Mouse (Mus musculus): ENCODE data around the gene Ccdc69. TPM values are rescaled to one million over a fixed set of nuclear protein-coding genes. Genes with fewer than 3 reads are reported as not detected.
A peak's percentile ranks its signal among the peaks of the same experiment; 100 is the strongest.

The Ccdc69 gene
- polyA plus RNA-seq, 1 experiment from 2014 or later: 0.50 TPM

GRCm38 (mm10) chr11:55036601-55037000 is 41.3 kb downstream of the Ccdc69 start:
- no peaks in the 10 kb centered on the region for H3K36me3 ChIP-seq (ENCODE audit: control insufficient read depth, insufficient read depth, low read length)
- no peak overlapping the region for H3K4me2 ChIP-seq (ENCODE audit: low read length)
- no peaks in the 10 kb centered on the region for H3K9me3 ChIP-seq (ENCODE audit: control insufficient read depth, low read length)
- 30% methylated on average over 3 of the region's 3 CpGs for WGBS
- ATAC-seq: no peak
- peaks cover 15% of the 10 kb centered on the region for H3K4me1 ChIP-seq (ENCODE audit: control insufficient read depth, insufficient read depth, low read depth, low read length)
- H3K4me3 ChIP-seq (ENCODE audit: low read length): no peak overlapping the region
- no peak overlapping the region for H3K9ac ChIP-seq (ENCODE audit: low read depth, low read length)
- no peak overlapping the region for H3K27ac ChIP-seq (ENCODE audit: low read depth, low read length)
- peaks cover 6% of the 10 kb centered on the region; the same call in 1 of the 2 replicates for H3K27me3 ChIP-seq (replicated peaks; ENCODE audit: control insufficient read depth, insufficient read depth, low read length)

DNA sequence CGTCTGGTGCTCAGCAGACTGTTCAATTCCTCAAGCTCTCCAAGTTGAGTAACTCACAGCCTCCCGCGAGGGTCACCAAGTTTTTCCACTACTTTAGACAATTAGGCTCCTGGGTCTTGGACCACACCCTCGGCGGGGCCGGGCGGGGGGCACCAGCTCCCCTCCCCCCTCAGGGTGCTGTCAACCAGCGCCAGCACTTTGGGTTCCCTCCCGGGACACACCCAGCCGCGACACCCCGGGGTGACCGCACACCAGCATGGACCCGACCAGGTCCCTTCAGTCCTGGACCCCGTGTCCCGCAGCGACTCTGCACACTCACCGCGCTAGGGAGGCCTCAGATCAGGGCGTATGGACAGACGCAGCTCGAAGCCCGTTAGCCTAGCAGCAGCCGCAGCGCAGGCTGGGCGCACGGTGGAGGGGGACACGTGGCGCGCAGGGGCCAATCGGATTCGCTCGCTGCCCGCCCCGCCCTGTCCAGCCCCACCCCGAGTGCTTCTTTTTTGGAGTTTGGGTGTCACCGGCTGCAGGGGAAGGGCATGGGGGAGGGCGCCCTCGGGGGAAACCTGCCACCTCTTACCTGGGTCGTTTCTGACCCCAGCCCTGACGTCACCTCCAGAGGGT is 44.8 kb downstream of the Ccdc69 start, which contains the start of gene Anxa6:
TSS of gene Anxa6 (minus strand) at position 406 of the 621 bp plus-strand sequence.
- ATAC-seq: peak; percentile 94
- under 1% methylated on average over 41 of the region's 41 CpGs for WGBS
- H3K27ac ChIP-seq (ENCODE audit: low read depth, low read length): peak within 1 kb of the TSS; percentile 51; the same call in 1 of the 2 replicates

DNA sequence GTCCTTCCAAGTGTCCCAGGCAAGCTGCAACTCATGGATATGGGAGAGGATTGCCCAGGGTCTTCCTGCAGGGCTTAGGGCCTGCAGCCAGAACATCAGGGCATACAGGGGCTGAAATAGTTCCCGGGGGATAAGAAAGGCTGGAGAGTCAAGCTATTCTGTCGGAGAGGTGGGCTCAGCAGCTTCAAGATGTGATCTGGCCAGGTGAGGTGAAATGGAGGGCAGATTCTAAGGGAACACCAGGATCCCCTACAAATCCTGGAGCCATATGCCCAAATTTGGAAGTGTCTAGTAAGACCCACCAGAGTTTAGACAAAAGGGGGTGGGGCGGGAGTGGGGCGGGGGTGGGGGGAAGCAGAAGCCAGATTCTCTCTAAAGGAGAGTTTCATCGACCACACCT is 45.6 kb downstream of the Ccdc69 start:
- Histone ChIP-seq H3K27ac (ENCODE audit: low read depth, low read length) (peak overlapping the region; percentile 51; the same call in 1 of the 2 replicates), H3K36me3 (ENCODE audit: control insufficient read depth, insufficient read depth, low read length) (no peaks in the 10 kb centered on the region), H3K9ac (ENCODE audit: low read depth, low read length) (peak overlapping the region; percentile 82), H3K4me2 (ENCODE audit: low read length) (peak overlapping the region; percentile 100), H3K4me3 (ENCODE audit: low read length) (peak overlapping the region; percentile 73), H3K27me3 (replicated peaks; ENCODE audit: control insufficient read depth, insufficient read depth, low read length) (peaks cover 6% of the 10 kb centered on the region; the same call in 1 of the 2 replicates), H3K4me1 (ENCODE audit: control insufficient read depth, insufficient read depth, low read depth, low read length) (peaks cover 20% of the 10 kb centered on the region), H3K9me3 (ENCODE audit: control insufficient read depth, low read length) (no peaks in the 10 kb centered on the region)
- no peak for ATAC-seq
- 19% methylated on average over 5 of the region's 5 CpGs for WGBS

More for the DNA sequence above, 44.8 kb downstream of the Ccdc69 start, which contains the start of gene Anxa6:
- Histone ChIP-seq H3K4me2 (ENCODE audit: low read length) (peak within 1 kb of the TSS; percentile 100), H3K9ac (ENCODE audit: low read depth, low read length) (peak within 1 kb of the TSS; percentile 82), H3K9me3 (ENCODE audit: control insufficient read depth, low read length) (no peaks in the 10 kb centered on the region), H3K27me3 (replicated peaks; ENCODE audit: control insufficient read depth, insufficient read depth, low read length) (peaks cover 6% of the 10 kb centered on the region; the same call in 1 of the 2 replicates), H3K36me3 (ENCODE audit: control insufficient read depth, insufficient read depth, low read length) (no peaks in the 10 kb centered on the region), H3K4me1 (ENCODE audit: control insufficient read depth, insufficient read depth, low read depth, low read length) (peaks cover 20% of the 10 kb centered on the region), H3K4me3 (ENCODE audit: low read length) (peak within 1 kb of the TSS; percentile 73)

DNA sequence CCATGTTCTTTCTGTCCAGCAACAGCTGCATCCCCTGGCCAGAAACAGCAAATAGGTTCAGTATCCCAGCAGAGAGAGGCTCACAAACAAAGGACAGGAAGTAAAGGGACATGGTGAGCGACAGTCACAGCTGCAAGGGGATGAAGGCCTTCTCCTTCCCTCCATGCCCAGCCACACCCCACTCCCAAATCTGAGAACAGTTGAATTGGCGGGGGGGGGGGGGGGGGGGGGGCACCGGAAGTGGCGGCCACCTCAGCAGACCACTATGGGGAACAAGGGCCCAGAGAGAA is 46.0 kb downstream of the Ccdc69 start:
- peak overlapping the region; percentile 82 for H3K9ac ChIP-seq (ENCODE audit: low read depth, low read length)

DNA sequence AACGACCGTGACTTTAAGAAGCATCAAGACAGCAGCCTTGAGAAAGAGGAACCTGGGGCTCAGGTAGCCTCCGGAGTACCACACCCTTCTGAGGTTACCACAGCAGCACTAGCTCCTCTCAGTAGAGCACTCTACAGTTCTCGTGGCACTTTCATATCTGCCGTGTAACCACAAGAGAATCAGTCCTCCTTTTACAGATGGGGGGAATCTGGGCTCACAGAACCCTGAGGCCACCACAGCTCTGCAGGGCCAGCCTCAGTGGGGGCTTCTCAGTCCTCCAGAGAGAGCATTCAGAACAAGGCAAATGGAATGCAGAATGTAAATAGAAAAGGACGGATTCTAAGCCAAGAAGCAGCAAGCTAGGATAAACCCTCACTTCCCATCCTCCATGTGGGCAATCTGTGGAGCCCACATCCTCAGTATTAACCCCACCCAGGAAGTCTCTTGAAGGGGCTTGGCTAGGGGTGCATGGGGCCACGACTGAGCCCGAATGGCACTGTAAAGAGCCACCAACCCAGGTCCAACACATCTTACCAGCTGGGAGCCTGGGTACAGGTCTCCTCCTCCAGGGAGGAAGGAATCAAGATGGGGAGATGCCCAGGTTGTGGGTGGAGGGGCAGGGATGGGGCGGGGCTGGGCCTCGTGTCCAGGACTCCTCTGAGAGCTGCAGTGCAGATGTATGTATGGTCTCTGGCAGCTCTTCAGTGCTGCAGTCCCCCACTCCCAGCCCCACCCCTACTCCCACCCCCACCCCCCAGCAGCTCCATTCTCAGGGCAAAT is 46.5 kb downstream of the Ccdc69 start:
- Histone ChIP-seq H3K9ac (ENCODE audit: low read depth, low read length) (peak overlapping the region; percentile 82; the same call in 1 of the 2 replicates), H3K36me3 (ENCODE audit: control insufficient read depth, insufficient read depth, low read length) (no peaks in the 10 kb centered on the region), H3K27me3 (replicated peaks; ENCODE audit: control insufficient read depth, insufficient read depth, low read length) (peaks cover 6% of the 10 kb centered on the region; the same call in 1 of the 2 replicates), H3K27ac (ENCODE audit: low read depth, low read length) (peak overlapping the region; percentile 31; the same call in 1 of the 2 replicates), H3K9me3 (ENCODE audit: control insufficient read depth, low read length) (no peaks in the 10 kb centered on the region), H3K4me3 (ENCODE audit: low read length) (peak overlapping the region; percentile 73; the same call in 1 of the 2 replicates), H3K4me2 (ENCODE audit: low read length) (peak overlapping the region; percentile 100), H3K4me1 (ENCODE audit: control insufficient read depth, insufficient read depth, low read depth, low read length) (peaks cover 20% of the 10 kb centered on the region)
- WGBS: 52% methylated on average over 10 of the region's 10 CpGs
- ATAC-seq: no peak

More for the DNA sequence above, 46.0 kb downstream of the Ccdc69 start:
- Histone ChIP-seq H3K4me2 (ENCODE audit: low read length) (peak overlapping the region; percentile 100), H3K27me3 (replicated peaks; ENCODE audit: control insufficient read depth, insufficient read depth, low read length) (peaks cover 6% of the 10 kb centered on the region; the same call in 1 of the 2 replicates), H3K9me3 (ENCODE audit: control insufficient read depth, low read length) (no peaks in the 10 kb centered on the region), H3K27ac (ENCODE audit: low read depth, low read length) (peak overlapping the region; percentile 51; the same call in 1 of the 2 replicates), H3K4me1 (ENCODE audit: control insufficient read depth, insufficient read depth, low read depth, low read length) (peaks cover 20% of the 10 kb centered on the region), H3K36me3 (ENCODE audit: control insufficient read depth, insufficient read depth, low read length) (no peaks in the 10 kb centered on the region), H3K4me3 (ENCODE audit: low read length) (peak overlapping the region; percentile 73)
- WGBS: 8% methylated on average over 1 of the region's 4 CpGs
- no peak for ATAC-seq

- 65% methylated on average over 2 of the region's 2 CpGs for WGBS
- no peaks in the 10 kb centered on the region for H3K36me3 ChIP-seq (ENCODE audit: control insufficient read depth, insufficient read depth, low read length)
- no peak overlapping the region for H3K27ac ChIP-seq (ENCODE audit: low read depth, low read length)
- H3K4me1 ChIP-seq (ENCODE audit: control insufficient read depth, insufficient read depth, low read depth, low read length): peaks cover 21% of the 10 kb centered on the region
- no peak overlapping the region for H3K4me2 ChIP-seq (ENCODE audit: low read length)
- H3K4me3 ChIP-seq (ENCODE audit: low read length): no peak overlapping the region
- no peaks in the 10 kb centered on the region for H3K9me3 ChIP-seq (ENCODE audit: control insufficient read depth, low read length)
- H3K27me3 ChIP-seq (replicated peaks; ENCODE audit: control insufficient read depth, insufficient read depth, low read length): no peaks in the 10 kb centered on the region
- no peak overlapping the region for H3K9ac ChIP-seq (ENCODE audit: low read depth, low read length)
- no peak for ATAC-seq
Observed at GRCm38 (mm10) chr11:55028509-55028908, 49.4 kb downstream of the Ccdc69 start.

DNA sequence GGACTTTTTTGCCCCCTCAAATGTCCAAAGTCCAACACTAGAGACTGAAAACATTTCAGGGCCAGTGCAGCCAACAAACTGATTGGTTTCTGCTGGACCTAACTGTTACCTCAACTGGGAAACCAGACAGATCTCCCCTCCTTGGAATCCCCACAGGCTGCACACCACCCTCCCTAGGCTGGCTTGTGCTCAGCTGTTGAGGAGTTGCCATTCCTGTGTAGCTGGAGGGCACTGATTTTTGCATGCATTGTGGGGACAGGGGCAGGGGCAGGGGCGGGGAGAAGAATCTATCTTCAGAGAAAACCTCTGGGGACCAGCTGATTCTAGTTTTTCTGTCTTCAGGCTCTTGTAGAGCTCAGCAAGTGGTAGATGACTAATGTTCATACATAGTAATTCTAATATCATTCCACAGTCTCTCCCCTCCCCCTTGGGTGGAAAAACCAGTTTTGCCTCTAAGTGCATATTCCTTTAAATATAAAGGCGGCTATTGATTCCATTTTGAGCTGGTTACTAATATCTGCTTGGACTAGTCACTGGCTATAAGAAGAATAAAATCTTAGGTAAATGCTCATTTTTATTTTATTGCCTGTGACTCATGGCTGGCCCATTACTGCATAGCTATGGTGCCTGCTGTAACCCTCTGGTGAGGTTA is 50.6 kb downstream of the Ccdc69 start:
- no peak overlapping the region for H3K4me3 ChIP-seq (ENCODE audit: low read length)
- H3K9ac ChIP-seq (ENCODE audit: low read depth, low read length): no peak overlapping the region
- no peaks in the 10 kb centered on the region for H3K9me3 ChIP-seq (ENCODE audit: control insufficient read depth, low read length)
- peaks cover 24% of the 10 kb centered on the region for H3K4me1 ChIP-seq (ENCODE audit: control insufficient read depth, insufficient read depth, low read depth, low read length)
- H3K27me3 ChIP-seq (replicated peaks; ENCODE audit: control insufficient read depth, insufficient read depth, low read length): no peaks in the 10 kb centered on the region
- no peak overlapping the region for H3K4me2 ChIP-seq (ENCODE audit: low read length)
- no peak overlapping the region for H3K27ac ChIP-seq (ENCODE audit: low read depth, low read length)
- no peak for ATAC-seq
- no peaks in the 10 kb centered on the region for H3K36me3 ChIP-seq (ENCODE audit: control insufficient read depth, insufficient read depth, low read length)
- WGBS: 73% methylated on average over 2 of the region's 2 CpGs

GRCm38 (mm10) chr11:55025896-55026295 is 52.0 kb downstream of the Ccdc69 start:
- no peak overlapping the region for H3K4me2 ChIP-seq (ENCODE audit: low read length)
- H3K27me3 ChIP-seq (replicated peaks; ENCODE audit: control insufficient read depth, insufficient read depth, low read length): no peaks in the 10 kb centered on the region
- peaks cover 25% of the 10 kb centered on the region for H3K4me1 ChIP-seq (ENCODE audit: control insufficient read depth, insufficient read depth, low read depth, low read length)
- H3K27ac ChIP-seq (ENCODE audit: low read depth, low read length): no peak overlapping the region
- peak; percentile 40; the same call in 1 of the 2 replicates for ATAC-seq
- 64% methylated on average over 4 of the region's 4 CpGs for WGBS
- H3K4me3 ChIP-seq (ENCODE audit: low read length): no peak overlapping the region
- H3K9me3 ChIP-seq (ENCODE audit: control insufficient read depth, low read length): no peaks in the 10 kb centered on the region
- H3K9ac ChIP-seq (ENCODE audit: low read depth, low read length): no peak overlapping the region
- H3K36me3 ChIP-seq (ENCODE audit: control insufficient read depth, insufficient read depth, low read length): no peaks in the 10 kb centered on the region

DNA sequence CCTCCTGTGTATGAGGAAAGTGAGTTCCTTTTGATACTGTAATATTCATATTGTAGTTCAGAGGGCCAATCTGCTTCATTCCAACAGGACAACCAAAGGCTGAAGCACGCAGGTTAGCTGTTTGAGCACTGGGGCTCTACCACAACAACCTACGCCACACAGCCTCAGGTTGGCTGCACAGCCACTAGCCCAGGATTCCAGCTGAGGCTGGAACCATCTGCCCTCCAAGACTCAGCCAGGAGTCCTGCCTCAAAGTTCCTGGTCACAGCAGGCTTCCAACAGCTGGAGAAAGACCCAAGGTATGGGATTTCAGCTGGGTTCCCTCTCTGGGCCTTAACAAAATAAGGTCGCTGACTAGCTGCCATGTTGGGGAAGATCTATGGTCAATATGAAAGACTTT is 54.3 kb downstream of the Ccdc69 start:
- peak; percentile 24 for ATAC-seq
- H3K4me1 ChIP-seq (ENCODE audit: control insufficient read depth, insufficient read depth, low read depth, low read length): peaks cover 24% of the 10 kb centered on the region
- H3K36me3 ChIP-seq (ENCODE audit: control insufficient read depth, insufficient read depth, low read length): no peaks in the 10 kb centered on the region
- no peak overlapping the region for H3K4me3 ChIP-seq (ENCODE audit: low read length)
- no peak overlapping the region for H3K9ac ChIP-seq (ENCODE audit: low read depth, low read length)
- no peaks in the 10 kb centered on the region for H3K9me3 ChIP-seq (ENCODE audit: control insufficient read depth, low read length)
- H3K27me3 ChIP-seq (replicated peaks; ENCODE audit: control insufficient read depth, insufficient read depth, low read length): no peaks in the 10 kb centered on the region
- WGBS: 69% methylated on average over 3 of the region's 3 CpGs
- peak overlapping the region; percentile 80 for H3K27ac ChIP-seq (ENCODE audit: low read depth, low read length)
- H3K4me2 ChIP-seq (ENCODE audit: low read length): no peak overlapping the region

Data from hindbrain, embryonic 16.5 days (tissue).